In genomic region chr2:24949421-24950188, GRCm38 (mm10) we compare ENCODE assay signal across 8 mouse cellular contexts. TPM values are rescaled to one million over a fixed set of nuclear protein-coding genes. Genes with fewer than 3 reads are reported as not detected.
DNase-seq lines count a peak whose midpoint lies in the region; ATAC-seq and TF ChIP-seq lines count a peak whose summit lies in the region.

Gene Zmynd19 (plus strand): TSS chr2:24949792.

- H3K4me2 ChIP-seq in heart, embryonic 11.5 days: peak within 1 kb of the TSS; percentile 95
- H3K4me2 ChIP-seq in kidney, embryonic 16.5 days (replicated peaks; ENCODE audit: low read depth, low read length): peak within 1 kb of the TSS; percentile 83
- H3K4me2 ChIP-seq in myocyte (ENCODE audit: low read depth): peak within 1 kb of the TSS; percentile 96

- TF ChIP-seq POLR2A in liver, adult 2 months (IDR thresholded peaks at IDR 0.05; ENCODE audit: extremely low read depth, insufficient read depth, low read length): no peak
- peak; percentile 91 for TF ChIP-seq POLR2A in myocyte (IDR thresholded peaks at IDR 0.05; ENCODE audit: insufficient read length, low read depth)

- H3K27me3 ChIP-seq in heart, embryonic 11.5 days (ENCODE audit: control insufficient read depth, insufficient read depth, low read length): no peaks in the 10 kb centered on the region
- 0 out of 2 replicates have a peak, but pooled peaks cover 2% of the 10 kb centered on the region for H3K27me3 ChIP-seq in kidney, embryonic 16.5 days (ENCODE audit: insufficient read depth, low read length)
- H3K27me3 ChIP-seq in liver, adult 2 months (ENCODE audit: control insufficient read depth, insufficient read depth, low read length): no peaks in the 10 kb centered on the region
- H3K27me3 ChIP-seq in myocyte (ENCODE audit: control insufficient read depth, insufficient read depth, insufficient read length): peaks cover 14% of the 10 kb centered on the region
- no peaks in the 10 kb centered on the region for H3K27me3 ChIP-seq in splenic B cell, adult 2 months (ENCODE audit: control insufficient read depth, insufficient read depth, low read length, poor library complexity, severe bottlenecking)

- no peak within 1 kb of the TSS for H3K27ac ChIP-seq in heart, embryonic 11.5 days (ENCODE audit: low read depth, low read length)
- H3K27ac ChIP-seq in kidney, embryonic 16.5 days (ENCODE audit: low read length): peak within 1 kb of the TSS; percentile 62
- H3K27ac ChIP-seq in liver, adult 2 months (replicated peaks; ENCODE audit: insufficient read depth, low read depth, low read length): peak within 1 kb of the TSS; percentile 11; the same call in 1 of the 2 replicates

- H3K4me3 ChIP-seq in heart, embryonic 11.5 days (ENCODE audit: low read depth, low read length): peak within 1 kb of the TSS; percentile 98
- H3K4me3 ChIP-seq in kidney, embryonic 16.5 days (ENCODE audit: low read length): peak within 1 kb of the TSS; percentile 77
- H3K4me3 ChIP-seq in liver, adult 2 months (ENCODE audit: insufficient read depth, low read depth, low read length): peak within 1 kb of the TSS; percentile 81
- peak within 1 kb of the TSS; percentile 33 for H3K4me3 ChIP-seq in myocyte

- WGBS in heart, embryonic 11.5 days (ENCODE audit: insufficient replicate concordance): under 1% methylated on average over 107 of the region's 108 CpGs
- under 1% methylated on average over 90 of the region's 108 CpGs for WGBS in kidney, embryonic 16.5 days
- WGBS in liver, adult 2 months: 1% methylated on average over 106 of the region's 108 CpGs

- no peak for TF ChIP-seq CTCF in liver, adult 2 months (IDR thresholded peaks at IDR 0.05; ENCODE audit: low read depth, low read length)

- DNase-seq in B cell, adult 2 months: peak; percentile 98 to 99
- DNase-seq in brain, adult 2 months (ENCODE audit: low read depth, low spot score): peak; percentile 98
- DNase-seq in liver, adult 2 months (ENCODE audit: extremely low read depth, low read depth, low spot score): peak; percentile 74
- peak; percentile 98 for DNase-seq in splenic B cell, adult 2 months (ENCODE audit: low read depth, low spot score)

- no peaks in the 10 kb centered on the region for H3K9me3 ChIP-seq in heart, embryonic 11.5 days (replicated peaks; ENCODE audit: control insufficient read depth, low read length)
- no peaks in the 10 kb centered on the region for H3K9me3 ChIP-seq in kidney, embryonic 16.5 days (ENCODE audit: low read length)

- peaks cover 20% of the 10 kb centered on the region for H3K36me3 ChIP-seq in heart, embryonic 11.5 days (ENCODE audit: control insufficient read depth, insufficient read depth, low read length)
- H3K36me3 ChIP-seq in kidney, embryonic 16.5 days (ENCODE audit: insufficient read depth, low read length): peaks cover 30% of the 10 kb centered on the region
- peaks cover 22% of the 10 kb centered on the region; the same call in 1 of the 2 replicates for H3K36me3 ChIP-seq in liver, adult 2 months (ENCODE audit: control insufficient read depth, insufficient read depth, low read length)
- H3K36me3 ChIP-seq in myocyte (ENCODE audit: control insufficient read depth, insufficient read depth): peaks cover 6% of the 10 kb centered on the region
- no peaks in the 10 kb centered on the region for H3K36me3 ChIP-seq in splenic B cell, adult 2 months (ENCODE audit: control insufficient read depth, insufficient read depth, low read length, poor library complexity, severe bottlenecking)

- peak within 1 kb of the TSS; percentile 94 for H3K9ac ChIP-seq in heart, embryonic 11.5 days (ENCODE audit: low read depth, low read length)
- H3K9ac ChIP-seq in kidney, embryonic 16.5 days (replicated peaks; ENCODE audit: low read length): peak within 1 kb of the TSS; percentile 92
- H3K9ac ChIP-seq in liver, adult 2 months (ENCODE audit: low read depth, low read length): peak within 1 kb of the TSS; percentile 85

- no peaks in the 10 kb centered on the region for H3K79me2 ChIP-seq in liver, adult 2 months (ENCODE audit: control insufficient read depth, insufficient read depth, low read length)
- peaks cover 11% of the 10 kb centered on the region for H3K79me2 ChIP-seq in myocyte (ENCODE audit: control insufficient read depth, insufficient read depth)

- peak; percentile 96 for ATAC-seq in erythroblast, adult 5-6 weeks (replicated peaks; ENCODE audit: low FRiP score, poor library complexity, severe bottlenecking)
- ATAC-seq in heart, embryonic 11.5 days (replicated peaks; ENCODE audit: insufficient number of reproducible peaks, low FRiP score, low TSS enrichment): peak; percentile 99
- peak; percentile 98 for ATAC-seq in kidney, embryonic 16.5 days (ENCODE audit: low FRiP score, low TSS enrichment)

- H3K4me1 ChIP-seq in heart, embryonic 11.5 days (ENCODE audit: control insufficient read depth, insufficient read depth, low read length): peaks cover 6% of the 10 kb centered on the region
- H3K4me1 ChIP-seq in kidney, embryonic 16.5 days (ENCODE audit: insufficient read depth, low read length): peaks cover 15% of the 10 kb centered on the region
- H3K4me1 ChIP-seq in liver, adult 2 months (ENCODE audit: control insufficient read depth, insufficient read depth, low read length): peaks cover 2% of the 10 kb centered on the region; the same call in 1 of the 2 replicates

- H3ac ChIP-seq in myocyte (ENCODE audit: control insufficient read depth, insufficient read length): peak within 1 kb of the TSS; percentile 73

TF ChIP-seq in myocyte, 11 proteins besides CTCF, POLR2A, EP300 and RAD21:
- TF ChIP-seq CEBPB (IDR thresholded peaks at IDR 0.05; ENCODE audit: insufficient read depth, poor library complexity, severe bottlenecking) (no peak), POLR2AphosphoS2 (IDR thresholded peaks at IDR 0.05; ENCODE audit: insufficient read length, low read depth) (peak; percentile 76), TCF12 (IDR thresholded peaks at IDR 0.05; ENCODE audit: insufficient read depth, poor library complexity, severe bottlenecking) (no peak), USF1 (IDR thresholded peaks at IDR 0.05; ENCODE audit: low read depth) (no peak), MYOD1 (IDR thresholded peaks at IDR 0.05; ENCODE audit: control insufficient read depth in 1 of 3, insufficient read length in 2 of 3, low read depth in 2 of 3) (no peak), MYOG (IDR thresholded peaks at IDR 0.05; ENCODE audit: control insufficient read depth in 1 of 3, insufficient read depth in 1 of 3, insufficient read length in 2 of 3, low read depth in 2 of 3) (peak in 1 of 3 experiments; percentile 11), REST (IDR thresholded peaks at IDR 0.05; ENCODE audit: insufficient read depth, insufficient read length) (no peak), E2F4 (IDR thresholded peaks at IDR 0.05; ENCODE audit: insufficient read depth) (peak; percentile 65), SRF (IDR thresholded peaks at IDR 0.05; ENCODE audit: control insufficient read depth, insufficient read length, low read depth) (peak; percentile 9), TCF3 (IDR thresholded peaks at IDR 0.05; ENCODE audit: insufficient read length, low read depth) (no peak), MAX (IDR thresholded peaks at IDR 0.05; ENCODE audit: low read depth) (no peak)

RNA-seq across cellular contexts. Expression of gene Zmynd19, which starts in this region (rescaled TPM):
- 1.3 and 2.9 TPM in 2 replicates for total RNA-seq in erythroblast, adult 5-6 weeks (2015; ENCODE audit: low replicate concordance)
- 9.6 and 15.9 TPM in 2 replicates for total RNA-seq in erythroblast, adult 5-6 weeks (2017; ENCODE audit: low replicate concordance)
- 12.5 and 19.7 TPM in 2 replicates for polyA plus RNA-seq in heart, embryonic 11.5 days (2014; fragmentation: Nextera tagmentation; extraction: Ambion mirVana)
- 4.2 and 7.9 TPM in 2 replicates for polyA plus RNA-seq in kidney, embryonic 16.5 days (2015; fragmentation: Nextera tagmentation; extraction: Ambion mirVana)
- total RNA-seq in liver, adult 2 months (2014; rRNA removed): 2.0 and 3.0 TPM in 2 replicates
- 3.4 TPM in 2 replicates for polyA plus RNA-seq in liver, adult 2 months (2012; rRNA removed)
- polyA plus RNA-seq in myocyte (2012; fragmentation: generic; extraction: Trizol): 21.7 TPM

Comparison
In these comparisons a context has a peak if more than half of its experiments do, and no peak if none do; other contexts are left out.
1. H3K4me3 ChIP-seq: peak in every context shown above with its lines; median percentile 98 in heart, embryonic 11.5 days; 81 in liver, adult 2 months; 77 in kidney, embryonic 16.5 days; 33 in myocyte.